Mouse (Mus musculus) CD4-positive helper T cell, adult 2 months (primary cell): ENCODE data around the gene Uhrf1.
"Not testable (repeated sequence)": the region's sequence is repeated elsewhere in the genome, so short reads cannot be mapped to it uniquely, and the experiment has no call there.

Experiments
- DNase-seq: peaks from one replicate; pipeline ENCODE4 v3.0.0-alpha.2; 2012; ENCODE audit warnings: low read depth, missing footprints, low spot score

Uhrf1 gene

GRCm38 (mm10) chr17:56303160-56303846, at the start of gene Uhrf1:
TSS of gene Uhrf1 (plus strand) at chr17:56303321.
- peak; percentile 78 for DNase-seq

- no peak for DNase-seq
Observed at GRCm38 (mm10) chr17:56254695-56255094, 48.4 kb upstream of the Uhrf1 start.

- DNase-seq = no peak
Observed at GRCm38 (mm10) chr17:56255429-56255828, 47.7 kb upstream of the Uhrf1 start.

GRCm38 (mm10) chr17:56255863-56256238, 47.3 kb upstream of the Uhrf1 start:
- DNase-seq = peak; percentile 98

GRCm38 (mm10) chr17:56256239-56256881, 46.8 kb upstream of the Uhrf1 start, which contains the start of gene Fem1a:
TSS of gene Fem1a (plus strand) at chr17:56256810.
- peak; percentile 99 for DNase-seq

GRCm38 (mm10) chr17:56257181-56257894, 45.8 kb upstream of the Uhrf1 start:
- DNase-seq = peak; percentile 35

- DNase-seq = not testable (repeated sequence)
Observed at GRCm38 (mm10) chr17:56258269-56258668, 44.9 kb upstream of the Uhrf1 start.

GRCm38 (mm10) chr17:56258812-56259211, 44.3 kb upstream of the Uhrf1 start:
- not testable (repeated sequence) for DNase-seq

- no peak for DNase-seq
Observed at GRCm38 (mm10) chr17:56259301-56260037, 43.7 kb upstream of the Uhrf1 start.

- no peak for DNase-seq
Observed at GRCm38 (mm10) chr17:56261166-56261565, 42.0 kb upstream of the Uhrf1 start.

- DNase-seq = no peak
Observed at GRCm38 (mm10) chr17:56262645-56263094, 40.5 kb upstream of the Uhrf1 start.

- peak; percentile 81 for DNase-seq
Observed at GRCm38 (mm10) chr17:56264020-56264419, 39.1 kb upstream of the Uhrf1 start.

GRCm38 (mm10) chr17:56265011-56265410, 38.1 kb upstream of the Uhrf1 start:
- no peak for DNase-seq

- no peak for DNase-seq
Observed at GRCm38 (mm10) chr17:56265869-56266268, 37.3 kb upstream of the Uhrf1 start.

- peak; percentile 38 for DNase-seq
Observed at GRCm38 (mm10) chr17:56266271-56266670, 36.9 kb upstream of the Uhrf1 start.

- peak; percentile 87 for DNase-seq
Observed at GRCm38 (mm10) chr17:56269153-56269630, 33.9 kb upstream of the Uhrf1 start.

GRCm38 (mm10) chr17:56269741-56270140, 33.4 kb upstream of the Uhrf1 start:
- no peak for DNase-seq

- no peak for DNase-seq
Observed at GRCm38 (mm10) chr17:56271609-56272253, 31.4 kb upstream of the Uhrf1 start.

GRCm38 (mm10) chr17:56272644-56273043, 30.5 kb upstream of the Uhrf1 start:
- DNase-seq = no peak

GRCm38 (mm10) chr17:56273482-56273881, 29.6 kb upstream of the Uhrf1 start:
- DNase-seq = no peak

GRCm38 (mm10) chr17:56273986-56274385, 29.1 kb upstream of the Uhrf1 start:
- no peak for DNase-seq
